Mouse (Mus musculus) stomach, adult 2 months (tissue): ENCODE data around the gene Rbmx2. TPM values are rescaled to one million over a fixed set of nuclear protein-coding genes. Genes with fewer than 3 reads are reported as not detected.

ENCODE experiments used
- polyA plus RNA-seq: library from polyadenylated mRNA; depleted of rRNA; stranded (reverse); fragments of >200 nt; gene quantifications from 2 replicates; pipeline ENCODE4 v1.2.3, GENCODE M21; 2012; rRNA removed

Rbmx2 gene
- polyA plus RNA-seq, result 0.13 TPM in 2 replicates

DNA sequence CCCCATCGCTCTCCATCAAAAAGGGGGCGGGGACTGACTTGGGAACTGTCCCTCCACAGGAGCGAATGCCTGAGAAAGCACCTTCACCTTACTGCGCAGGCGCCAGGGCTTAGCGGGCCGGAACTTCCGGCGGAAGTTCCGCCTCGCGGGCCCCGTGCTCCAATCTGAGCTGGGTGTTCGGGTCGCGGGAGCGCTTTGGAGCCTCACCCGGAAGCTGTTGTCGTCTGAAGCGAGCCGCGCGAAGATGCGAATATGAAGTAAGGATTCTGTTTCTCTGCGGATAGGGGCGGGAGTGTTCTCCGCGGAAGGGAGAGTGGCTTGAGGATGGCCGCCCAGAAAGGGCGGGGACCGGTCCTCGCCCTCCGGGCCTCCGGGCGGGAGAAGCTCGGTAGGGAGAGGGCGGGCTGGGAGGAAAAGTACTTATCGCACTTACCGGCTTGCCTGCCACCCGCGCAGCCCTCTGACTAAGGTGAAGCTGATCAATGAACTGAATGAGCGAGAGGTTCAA lies at the start of gene Rbmx2:
Rbmx2 (plus strand) TSS at position 141 of the 508 bp plus-strand sequence.

GRCm38 (mm10) chrX:48674171-48674570 lies 20.6 kb upstream of the Rbmx2 start, which contains the start of gene Gpr119:
TSS of gene Gpr119 (minus strand) at chrX:48674478.

Other genes starting within 250 kb of the Rbmx2 start
- 8.1 and 12.2 TPM in 2 replicates for gene Elf4, start 231.9 kb upstream of the Rbmx2 start, polyA plus RNA-seq
- gene Aifm1, start 181.4 kb upstream of the Rbmx2 start, polyA plus RNA-seq, result 1.7 and 3.1 TPM in 2 replicates
- 0.12 and 0.15 TPM in 2 replicates for gene Rab33a, start 175.7 kb upstream of the Rbmx2 start, polyA plus RNA-seq
- gene Zfp280c, start 100.5 kb upstream of the Rbmx2 start, polyA plus RNA-seq, result 0.31 and 0.53 TPM in 2 replicates
- gene Slc25a14, start 71.6 kb upstream of the Rbmx2 start, polyA plus RNA-seq, result 0.31 and 0.32 TPM in 2 replicates
- gene Gpr119, start 20.5 kb upstream of the Rbmx2 start, polyA plus RNA-seq, result not detected in 2 replicates
- gene Gm595, start 182.7 kb downstream of the Rbmx2 start, polyA plus RNA-seq, result not detected in 2 replicates